Mouse (Mus musculus): ENCODE data around the gene Snx7. TPM values are rescaled to one million over a fixed set of nuclear protein-coding genes. Genes with fewer than 3 reads are reported as not detected.

Snx7 gene
- 17.1 and 19.8 TPM in 2 replicates for polyA plus RNA-seq (2015; fragmentation: Nextera tagmentation; extraction: Ambion mirVana)

DNA sequence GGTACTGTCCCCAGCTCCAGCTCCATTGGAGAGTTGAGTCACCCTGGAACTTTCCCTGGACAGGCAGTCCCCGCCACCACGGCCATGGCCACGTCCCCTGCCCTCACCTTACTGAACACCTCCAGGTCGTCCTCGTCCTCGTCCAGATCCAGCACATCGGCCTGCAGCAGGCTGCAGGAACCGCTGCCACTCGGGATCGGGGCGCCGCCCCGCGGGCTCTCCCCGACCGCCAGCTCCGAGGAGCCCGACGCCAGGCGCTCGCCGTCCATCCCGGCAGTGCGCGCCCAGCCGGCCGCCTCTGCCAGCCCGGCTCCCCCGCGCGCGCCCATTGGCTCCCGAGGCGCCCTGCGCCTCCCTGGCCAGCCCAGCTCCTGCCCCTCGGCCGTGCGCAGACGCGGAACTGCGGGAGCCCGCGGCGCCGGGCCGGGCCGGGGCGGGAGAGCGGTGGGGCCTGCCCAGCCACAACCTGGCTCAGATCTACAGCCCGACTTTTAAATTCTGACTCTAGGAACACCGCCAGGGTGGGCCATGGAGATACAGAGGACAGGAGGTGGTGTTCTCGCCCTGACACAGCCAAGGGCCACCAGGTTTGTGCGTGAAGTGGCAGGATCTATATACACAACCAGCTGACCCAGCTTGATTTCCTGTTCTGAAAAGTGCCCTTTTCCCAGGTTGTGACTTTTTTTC, at the start of gene Snx7:
Gene Snx7, minus strand, starts transcription at position 300 of the 687 bp plus-strand sequence.
- Histone ChIP-seq H3K4me2 (ENCODE audit: low read length) (peak within 1 kb of the TSS; percentile 77), H3K9me3 (ENCODE audit: control insufficient read depth, low read length) (no peaks in the 10 kb centered on the region), H3K9ac (replicated peaks; ENCODE audit: low read depth, low read length) (peak within 1 kb of the TSS; percentile 78), H3K27ac (ENCODE audit: low read length) (peak within 1 kb of the TSS; percentile 27), H3K4me1 (replicated peaks; ENCODE audit: control insufficient read depth, insufficient read depth, low read length) (peaks cover 10% of the 10 kb centered on the region; the same call in 1 of the 2 replicates), H3K36me3 (ENCODE audit: control insufficient read depth, insufficient read depth) (no peaks in the 10 kb centered on the region), H3K27me3 (replicated peaks; ENCODE audit: control insufficient read depth, insufficient read depth, low read length) (no peaks in the 10 kb centered on the region), H3K4me3 (replicated peaks; ENCODE audit: low read length) (peak within 1 kb of the TSS; percentile 50)
- peak; percentile 100 for ATAC-seq
- WGBS = under 1% methylated on average over 50 of the region's 53 CpGs

DNA sequence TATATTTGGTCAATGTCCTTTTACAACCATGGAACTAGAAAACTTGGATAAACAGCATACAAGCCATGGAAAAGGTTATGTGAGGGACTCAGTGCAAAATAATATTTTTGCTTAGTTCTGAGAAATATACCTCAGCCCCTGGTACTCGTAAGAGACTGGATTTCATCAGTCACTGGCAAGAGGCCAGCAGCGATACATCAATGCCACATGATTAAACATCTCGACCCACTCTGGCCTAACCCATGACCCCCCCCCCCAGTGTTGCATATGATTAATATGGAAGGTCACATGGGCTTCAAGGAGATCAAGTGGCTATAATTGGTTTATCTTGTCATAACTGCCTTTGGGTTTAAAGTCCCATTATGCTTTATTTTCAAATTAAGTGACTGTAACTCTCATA, 46.7 kb upstream of the Snx7 start:
- WGBS = 76% methylated on average over 3 of the region's 3 CpGs
- Histone ChIP-seq H3K9ac (replicated peaks; ENCODE audit: low read depth, low read length) (no peak overlapping the region), H3K4me3 (replicated peaks; ENCODE audit: low read length) (no peak overlapping the region), H3K27me3 (replicated peaks; ENCODE audit: control insufficient read depth, insufficient read depth, low read length) (no peaks in the 10 kb centered on the region), H3K27ac (ENCODE audit: low read length) (no peak overlapping the region), H3K4me2 (ENCODE audit: low read length) (no peak overlapping the region), H3K9me3 (ENCODE audit: control insufficient read depth, low read length) (no peaks in the 10 kb centered on the region), H3K36me3 (ENCODE audit: control insufficient read depth, insufficient read depth) (no peaks in the 10 kb centered on the region), H3K4me1 (replicated peaks; ENCODE audit: control insufficient read depth, insufficient read depth, low read length) (no peaks in the 10 kb centered on the region)
- ATAC-seq = no peak

DNA sequence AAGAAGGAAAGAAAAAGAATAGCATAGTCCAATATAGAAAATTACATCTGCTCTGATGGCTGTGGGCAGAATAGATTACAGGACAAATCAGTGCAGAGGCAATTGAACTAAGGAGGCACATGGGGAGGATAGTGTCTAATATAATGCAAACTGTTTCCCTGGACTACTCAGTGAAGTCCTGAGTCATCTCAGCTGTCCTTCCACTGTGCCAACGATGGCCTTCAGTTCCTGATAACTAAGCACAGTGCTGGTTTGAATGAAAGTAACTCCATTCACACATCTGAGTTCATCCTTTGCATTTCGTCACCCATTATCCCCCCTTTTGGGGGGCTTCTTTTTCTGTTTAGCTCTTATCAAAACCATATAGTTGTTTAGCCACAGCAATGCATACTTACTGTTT, 25.0 kb upstream of the Snx7 start:
- 77% methylated on average over 2 of the region's 2 CpGs for WGBS
- Histone ChIP-seq H3K9me3 (ENCODE audit: control insufficient read depth, low read length) (no peaks in the 10 kb centered on the region), H3K9ac (replicated peaks; ENCODE audit: low read depth, low read length) (no peak overlapping the region), H3K4me2 (ENCODE audit: low read length) (no peak overlapping the region), H3K4me3 (replicated peaks; ENCODE audit: low read length) (no peak overlapping the region), H3K4me1 (replicated peaks; ENCODE audit: control insufficient read depth, insufficient read depth, low read length) (no peaks in the 10 kb centered on the region), H3K27ac (ENCODE audit: low read length) (no peak overlapping the region), H3K36me3 (ENCODE audit: control insufficient read depth, insufficient read depth) (no peaks in the 10 kb centered on the region), H3K27me3 (replicated peaks; ENCODE audit: control insufficient read depth, insufficient read depth, low read length) (no peaks in the 10 kb centered on the region)
- ATAC-seq = no peak

DNA sequence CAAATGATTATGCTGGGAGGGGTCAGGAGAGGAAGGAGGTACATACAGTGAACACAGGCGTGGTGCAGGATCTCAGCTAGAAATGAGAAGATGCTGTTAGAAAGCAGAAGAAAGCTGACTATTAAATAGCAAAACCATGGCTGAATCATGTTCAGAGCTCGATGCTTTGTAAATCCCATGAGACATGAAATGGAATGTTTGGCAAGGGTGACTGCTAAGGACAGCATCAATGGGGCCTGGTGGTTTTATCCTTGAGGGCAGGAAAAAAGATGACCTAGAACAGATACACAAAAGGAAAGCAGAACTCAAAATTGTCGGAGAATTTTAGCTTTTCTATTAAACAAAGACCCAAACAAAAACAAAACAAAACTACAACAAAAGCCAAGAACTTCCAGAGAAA, 6.7 kb upstream of the Snx7 start:
- ATAC-seq = no peak
- H3K9me3 ChIP-seq (ENCODE audit: control insufficient read depth, low read length) = no peaks in the 10 kb centered on the region
- H3K27me3 ChIP-seq (replicated peaks; ENCODE audit: control insufficient read depth, insufficient read depth, low read length) = no peaks in the 10 kb centered on the region
- WGBS = 88% methylated on average over 3 of the region's 3 CpGs
- H3K27ac ChIP-seq (ENCODE audit: low read length) = no peak overlapping the region
- H3K4me3 ChIP-seq (replicated peaks; ENCODE audit: low read length) = no peak overlapping the region
- H3K9ac ChIP-seq (replicated peaks; ENCODE audit: low read depth, low read length) = no peak overlapping the region
- no peaks in the 10 kb centered on the region for H3K36me3 ChIP-seq (ENCODE audit: control insufficient read depth, insufficient read depth)
- H3K4me1 ChIP-seq (replicated peaks; ENCODE audit: control insufficient read depth, insufficient read depth, low read length) = no peaks in the 10 kb centered on the region
- no peak overlapping the region for H3K4me2 ChIP-seq (ENCODE audit: low read length)

DNA sequence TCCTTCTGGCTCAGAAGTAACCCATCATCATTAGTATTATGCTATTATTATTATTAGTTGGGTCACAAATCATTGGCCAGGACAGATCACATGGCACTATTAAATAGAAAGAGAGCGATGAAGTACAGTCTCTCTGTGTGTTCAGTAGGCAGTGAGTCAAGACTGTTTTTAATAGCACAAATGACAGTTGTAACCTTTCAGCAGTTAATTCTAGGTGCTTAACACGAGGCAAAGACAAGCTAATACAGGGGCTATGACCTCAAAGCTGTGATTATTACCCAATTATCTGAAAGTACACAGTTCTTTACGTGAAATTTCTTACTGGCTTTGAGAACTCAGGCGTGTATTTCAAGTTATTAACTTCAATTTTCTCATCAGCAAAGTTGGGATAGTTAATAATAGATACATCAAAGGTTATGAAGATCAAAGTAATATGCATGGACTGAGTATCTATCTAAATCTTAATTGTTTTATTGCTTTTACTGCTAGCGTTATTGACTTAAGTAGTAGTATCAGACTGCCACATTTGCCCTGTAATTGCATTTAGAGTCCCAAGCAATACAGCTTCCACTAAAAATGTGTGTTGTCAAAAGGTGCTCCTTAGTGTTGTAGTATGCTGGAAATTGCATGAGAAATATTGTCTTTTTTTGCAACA, 4.6 kb upstream of the Snx7 start:
- H3K4me2 ChIP-seq (ENCODE audit: low read length) = no peak overlapping the region
- WGBS = 74% methylated on average over 5 of the region's 5 CpGs
- H3K9ac ChIP-seq (replicated peaks; ENCODE audit: low read depth, low read length) = no peak overlapping the region
- no peaks in the 10 kb centered on the region for H3K27me3 ChIP-seq (replicated peaks; ENCODE audit: control insufficient read depth, insufficient read depth, low read length)
- no peak overlapping the region for H3K27ac ChIP-seq (ENCODE audit: low read length)
- no peaks in the 10 kb centered on the region for H3K36me3 ChIP-seq (ENCODE audit: control insufficient read depth, insufficient read depth)
- H3K4me1 ChIP-seq (replicated peaks; ENCODE audit: control insufficient read depth, insufficient read depth, low read length) = peaks cover 6% of the 10 kb centered on the region; the same call in 1 of the 2 replicates
- no peaks in the 10 kb centered on the region for H3K9me3 ChIP-seq (ENCODE audit: control insufficient read depth, low read length)
- ATAC-seq = no peak
- H3K4me3 ChIP-seq (replicated peaks; ENCODE audit: low read length) = no peak overlapping the region

DNA sequence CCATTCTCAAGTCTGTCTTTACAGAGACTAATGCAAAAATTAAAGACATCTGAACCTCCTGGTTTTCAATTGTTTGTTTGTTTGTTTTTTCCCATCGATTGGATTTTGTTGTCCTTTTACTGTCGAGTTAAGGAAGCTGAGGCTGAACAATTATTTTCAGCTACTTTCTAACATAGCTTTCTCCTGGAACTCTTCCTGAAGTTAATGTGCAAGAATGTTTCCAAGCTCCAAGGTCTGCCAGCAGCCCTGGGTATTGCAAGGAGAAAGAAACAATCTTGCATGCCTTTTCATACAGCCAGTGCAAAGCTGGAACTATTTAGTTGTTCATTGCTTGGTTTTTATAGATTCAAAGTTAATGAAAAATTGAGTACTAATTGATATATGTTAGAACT, 584 bp upstream of the Snx7 start:
- Histone ChIP-seq H3K9me3 (ENCODE audit: control insufficient read depth, low read length) (no peaks in the 10 kb centered on the region), H3K9ac (replicated peaks; ENCODE audit: low read depth, low read length) (peak overlapping the region; percentile 78), H3K4me1 (replicated peaks; ENCODE audit: control insufficient read depth, insufficient read depth, low read length) (peaks cover 10% of the 10 kb centered on the region; the same call in 1 of the 2 replicates), H3K27me3 (replicated peaks; ENCODE audit: control insufficient read depth, insufficient read depth, low read length) (no peaks in the 10 kb centered on the region), H3K36me3 (ENCODE audit: control insufficient read depth, insufficient read depth) (no peaks in the 10 kb centered on the region), H3K4me2 (ENCODE audit: low read length) (peak overlapping the region; percentile 77), H3K4me3 (replicated peaks; ENCODE audit: low read length) (peak overlapping the region; percentile 50), H3K27ac (ENCODE audit: low read length) (no peak overlapping the region; the same call in 1 of the 2 replicates)
- WGBS = 20% methylated on average over 2 of the region's 2 CpGs
- no peak for ATAC-seq

DNA sequence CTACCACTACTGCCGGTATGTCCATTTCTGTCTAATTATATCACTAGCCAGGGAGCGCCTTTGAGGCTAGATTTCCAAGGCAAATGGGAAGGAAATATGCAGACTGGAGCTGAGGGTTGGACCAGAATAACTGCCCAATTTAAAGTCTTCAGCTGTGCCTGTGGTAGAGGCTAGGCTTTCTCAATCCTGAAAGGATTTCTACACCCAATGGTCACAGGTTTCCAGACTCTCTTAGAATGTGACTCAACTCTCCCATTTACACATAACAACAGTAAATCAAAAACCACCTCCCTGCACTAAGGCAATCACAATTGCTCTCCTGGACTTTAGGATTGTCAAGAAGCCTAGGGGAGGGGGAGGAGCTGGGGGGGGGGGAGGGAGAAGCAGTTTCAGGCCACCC, 645 bp downstream of the Snx7 start:
- ATAC-seq = no peak
- WGBS = 67% methylated on average over 2 of the region's 2 CpGs
- no peaks in the 10 kb centered on the region for H3K9me3 ChIP-seq (ENCODE audit: control insufficient read depth, low read length)
- H3K4me1 ChIP-seq (replicated peaks; ENCODE audit: control insufficient read depth, insufficient read depth, low read length) = peaks cover 10% of the 10 kb centered on the region; the same call in 1 of the 2 replicates
- H3K4me2 ChIP-seq (ENCODE audit: low read length) = peak overlapping the region; percentile 77
- no peaks in the 10 kb centered on the region for H3K36me3 ChIP-seq (ENCODE audit: control insufficient read depth, insufficient read depth)
- H3K4me3 ChIP-seq (replicated peaks; ENCODE audit: low read length) = peak overlapping the region; percentile 50
- peak overlapping the region; percentile 78 for H3K9ac ChIP-seq (replicated peaks; ENCODE audit: low read depth, low read length)
- H3K27me3 ChIP-seq (replicated peaks; ENCODE audit: control insufficient read depth, insufficient read depth, low read length) = no peaks in the 10 kb centered on the region
- H3K27ac ChIP-seq (ENCODE audit: low read length) = no peak overlapping the region

DNA sequence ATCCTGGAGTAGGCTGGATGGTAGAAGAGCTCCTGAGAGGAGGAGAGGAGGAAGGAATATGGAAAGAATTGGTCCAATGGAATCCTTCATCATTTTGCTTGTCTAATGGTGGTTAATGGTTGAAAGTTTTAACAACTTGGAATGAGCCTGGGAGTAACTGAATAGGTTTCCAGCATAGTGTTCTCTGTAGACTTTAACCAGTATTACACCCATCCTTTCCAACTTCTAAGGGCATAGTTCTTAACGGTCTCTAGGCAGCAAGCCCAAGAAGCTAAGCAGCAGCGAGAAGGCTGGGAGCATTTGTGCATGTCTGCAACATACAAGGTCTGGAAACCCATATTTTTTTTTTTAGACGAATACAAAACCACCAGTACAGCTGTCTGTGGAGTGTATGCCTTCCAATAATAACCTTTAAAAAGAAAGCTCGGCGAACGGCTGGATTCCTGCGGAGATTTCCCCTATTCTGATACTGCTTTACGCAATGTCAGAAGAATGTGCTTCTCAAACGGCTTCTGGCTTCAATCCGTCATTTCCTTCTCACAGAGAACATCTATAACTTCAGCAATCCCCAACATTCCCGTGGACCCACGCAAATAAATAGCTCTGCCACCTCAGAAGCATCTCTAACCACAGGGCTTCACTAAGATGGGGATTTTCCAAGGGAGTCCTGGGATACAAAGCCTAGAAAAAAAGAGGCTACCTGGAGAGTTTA, 1.9 kb downstream of the Snx7 start:
- Histone ChIP-seq H3K36me3 (ENCODE audit: control insufficient read depth, insufficient read depth) (no peaks in the 10 kb centered on the region), H3K4me2 (ENCODE audit: low read length) (no peak overlapping the region), H3K9ac (replicated peaks; ENCODE audit: low read depth, low read length) (no peak overlapping the region), H3K27ac (ENCODE audit: low read length) (no peak overlapping the region), H3K4me3 (replicated peaks; ENCODE audit: low read length) (no peak overlapping the region), H3K27me3 (replicated peaks; ENCODE audit: control insufficient read depth, insufficient read depth, low read length) (no peaks in the 10 kb centered on the region), H3K9me3 (ENCODE audit: control insufficient read depth, low read length) (no peaks in the 10 kb centered on the region), H3K4me1 (replicated peaks; ENCODE audit: control insufficient read depth, insufficient read depth, low read length) (peaks cover 10% of the 10 kb centered on the region; the same call in 1 of the 2 replicates)
- no peak for ATAC-seq
- 63% methylated on average over 12 of the region's 12 CpGs for WGBS

DNA sequence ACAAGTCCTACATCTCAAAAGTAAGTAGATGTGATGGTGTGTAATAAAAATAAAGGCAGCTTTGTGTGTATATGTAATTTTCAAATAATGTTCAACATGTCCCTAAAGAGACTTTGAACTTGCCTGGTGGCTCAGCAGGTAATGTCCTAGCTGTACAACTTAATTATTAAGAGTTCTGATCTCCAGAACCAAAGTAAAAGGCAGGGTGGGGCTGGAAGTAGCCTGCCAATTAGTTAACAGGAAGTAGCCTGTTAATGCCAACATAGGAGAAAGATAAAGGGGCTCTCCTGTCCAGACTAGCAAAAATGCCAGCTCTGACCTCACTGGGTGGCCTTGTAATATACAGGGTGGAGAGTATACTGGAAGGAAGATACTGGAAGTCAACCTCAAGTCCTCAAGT, 3.1 kb downstream of the Snx7 start:
- Histone ChIP-seq H3K9me3 (ENCODE audit: control insufficient read depth, low read length) (no peaks in the 10 kb centered on the region), H3K27ac (ENCODE audit: low read length) (no peak overlapping the region), H3K9ac (replicated peaks; ENCODE audit: low read depth, low read length) (no peak overlapping the region), H3K4me1 (replicated peaks; ENCODE audit: control insufficient read depth, insufficient read depth, low read length) (peaks cover 10% of the 10 kb centered on the region; the same call in 1 of the 2 replicates), H3K36me3 (ENCODE audit: control insufficient read depth, insufficient read depth) (no peaks in the 10 kb centered on the region), H3K4me2 (ENCODE audit: low read length) (no peak overlapping the region), H3K4me3 (replicated peaks; ENCODE audit: low read length) (no peak overlapping the region), H3K27me3 (replicated peaks; ENCODE audit: control insufficient read depth, insufficient read depth, low read length) (no peaks in the 10 kb centered on the region)
- no peak for ATAC-seq

Measured in forebrain, embryonic 16.5 days (tissue).